Mouse (Mus musculus) CH12.LX (cell line): Measurements from ENCODE around the gene Trim26.

Experiments used
- CHD1 ChIP-seq: IDR thresholded peaks from 2 replicates; pipeline ENCODE4 v1.6.1; 2012; ENCODE audit warnings: low read depth, low read length, improper control_type of control experiment, inconsistent platforms
- CTCF ChIP-seq, 2 experiments: IDR thresholded peaks in 1 of 2; conservative IDR thresholded peaks in 1 of 2; 2 replicates each; pipeline ENCODE4 v1.5.1; 2011 to 2012; ENCODE audit warnings: low read depth in 2 of 2, low read length in 2 of 2, improper control_type of control experiment in 1 of 2, inconsistent platforms in 1 of 2, mild to moderate bottlenecking in 1 of 2, moderate library complexity in 1 of 2
- GABPA ChIP-seq: IDR thresholded peaks from 2 replicates; pipeline ENCODE4 v1.6.1; 2012; ENCODE audit warnings: low read depth, low read length, improper control_type of control experiment, inconsistent platforms; ENCODE audit not compliant: insufficient replicate concordance
- MAX ChIP-seq: IDR thresholded peaks from 2 replicates; pipeline ENCODE4 v1.6.1; 2011; ENCODE audit warnings: low read length, improper control_type of control experiment
- NELFE ChIP-seq: IDR thresholded peaks from 2 replicates; pipeline ENCODE4 v1.6.1; 2011; ENCODE audit warnings: low read depth, low read length, improper control_type of control experiment
- POLR2A ChIP-seq: IDR thresholded peaks from 2 replicates; pipeline ENCODE4 v1.6.1; 2011; ENCODE audit warnings: low read depth, mild to moderate bottlenecking, improper control_type of control experiment, low read length
- POLR2AphosphoS2 ChIP-seq: IDR thresholded peaks from 2 replicates; pipeline ENCODE4 v1.6.1; 2011; ENCODE audit warnings: low read depth, low read length, improper control_type of control experiment
- TCF12 ChIP-seq: IDR thresholded peaks from 2 replicates; pipeline ENCODE4 v1.6.1; 2014; ENCODE audit warnings: low read depth, mild to moderate bottlenecking, inconsistent platforms, low read length, improper control_type of control experiment
- USF1 ChIP-seq: IDR thresholded peaks from 2 replicates; pipeline ENCODE4 v1.6.1; 2014; ENCODE audit warnings: low read depth, mild to moderate bottlenecking, inconsistent platforms, low read length, improper control_type of control experiment

GRCm38 (mm10) chr17:36874636-36875035 is 37.7 kb downstream of the Trim26 start:
- TF ChIP-seq CTCF (conservative IDR thresholded peaks at IDR 0.05 in 1 of 2, IDR thresholded peaks at IDR 0.05 in 1 of 2; ENCODE audit: low read depth in 2 of 2, low read length in 2 of 2) (no peak), USF1 (no peak), GABPA (no peak), NELFE (no peak), CHD1 (no peak), POLR2A (no peak), POLR2AphosphoS2 (no peak), MAX (no peak), TCF12 (no peak)
